Mouse (Mus musculus) cortical plate, adult 2 months (tissue): ENCODE measurements around the gene Gm37240.

Experiments used
- CTCF ChIP-seq: fragments of 200-500 bp; IDR thresholded peaks from 2 replicates; pipeline ENCODE4 v1.5.1; 2011; ENCODE audit warnings: mild to moderate bottlenecking, control low read depth, low read length; ENCODE audit not compliant: insufficient read depth; ENCODE audit errors: extremely low read depth
- POLR2A ChIP-seq: fragments of 200-500 bp; IDR thresholded peaks from 2 replicates; pipeline ENCODE4 v1.6.1; 2011; ENCODE audit warnings: mild to moderate bottlenecking, low read length, control low read depth; ENCODE audit not compliant: insufficient read depth; ENCODE audit errors: extremely low read depth

DNA sequence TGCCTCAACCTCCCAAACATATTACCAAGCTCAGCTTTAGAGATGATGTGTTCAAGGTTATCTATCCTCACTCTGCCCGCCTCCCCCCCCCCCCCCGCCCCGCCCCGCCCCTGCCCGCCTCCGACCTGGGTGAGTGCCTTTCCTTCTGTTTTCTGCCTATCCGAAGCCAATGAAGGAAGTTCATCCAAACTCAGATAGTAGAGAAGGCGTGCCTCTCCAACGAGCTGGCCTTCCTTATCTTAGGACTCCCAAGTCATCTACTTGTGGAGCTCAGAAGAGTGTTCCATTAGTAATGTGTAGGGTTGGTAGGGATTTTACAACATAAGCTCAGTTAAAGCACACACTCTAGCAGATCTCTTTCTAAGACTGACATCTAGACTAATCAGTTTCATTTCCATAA lies 1284.1 kb downstream of the Gm37240 start:
- no peak for TF ChIP-seq POLR2A
- TF ChIP-seq CTCF: no peak
